Mouse (Mus musculus): ENCODE results near the gene Megf11.

DNA sequence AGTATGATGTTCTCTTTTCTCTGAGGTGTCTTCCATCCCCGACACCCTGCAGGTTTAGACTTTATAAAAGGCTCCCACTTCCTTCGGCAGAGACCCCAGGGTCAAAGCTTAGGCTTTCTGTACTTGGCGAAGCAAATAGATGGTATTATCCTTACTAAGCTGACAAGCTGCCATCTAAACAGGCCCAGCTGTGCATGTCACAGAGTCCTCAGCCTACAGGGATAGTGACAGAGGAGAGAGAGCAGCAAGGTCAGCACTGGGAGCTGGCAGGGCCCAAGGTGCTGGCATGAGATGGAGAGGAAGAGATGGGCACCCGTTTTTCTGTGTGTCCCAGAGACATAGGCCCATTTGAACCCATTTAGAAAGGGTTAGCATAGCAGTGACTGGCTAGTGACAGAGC lies 156.8 kb downstream of the Megf11 start:
- TF ChIP-seq CTCF (IDR thresholded peaks at IDR 0.05; ENCODE audit: low read depth): no peak
- TF ChIP-seq EP300 (IDR thresholded peaks at IDR 0.05; ENCODE audit: low read depth): no peak
